Mouse (Mus musculus): ENCODE results near the gene Pdzd2.

Pdzd2 gene

GRCm38 (mm10) chr15:12650236-12650635, 89.5 kb downstream of the Pdzd2 start:
- CTCF ChIA-PET = interaction anchor here in 1 of 4 experiments (0.6 kb wide), 1 partner anchor 57 kb away, joined by 4 read pairs; no protein-coding TSS in a partner anchor

DNA sequence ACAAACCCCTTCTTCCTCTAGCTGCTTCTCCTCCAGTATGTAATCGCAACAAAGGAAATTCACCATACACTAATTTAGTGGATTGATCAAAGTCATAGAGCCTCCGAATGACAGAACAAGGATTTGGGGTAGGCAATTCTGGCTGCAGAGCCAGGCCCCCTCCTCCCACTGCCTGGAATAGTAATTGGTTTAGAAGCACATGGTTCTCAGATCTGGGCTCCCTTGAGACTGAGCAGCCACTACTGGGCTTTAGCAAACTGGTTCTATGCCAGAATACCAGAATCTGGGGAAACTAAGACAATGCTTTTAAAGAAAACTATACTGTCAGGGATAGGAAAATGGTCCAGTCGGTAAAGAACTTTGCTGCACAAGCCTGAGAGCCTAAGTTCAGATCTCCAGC, 90.0 kb downstream of the Pdzd2 start:
- ChIA-PET POLR2A (no interaction called here), CTCF (no interaction called here)

More at GRCm38 (mm10) chr15:12650236-12650635, 89.5 kb downstream of the Pdzd2 start:
- POLR2A ChIA-PET = no interaction called here

GRCm38 (mm10) chr15:12649131-12649530, 90.6 kb downstream of the Pdzd2 start:
- POLR2A ChIA-PET = no interaction called here
- CTCF ChIA-PET = interaction anchor here in 1 of 4 experiments (0.5 kb wide), 1 partner anchor 98 kb away, joined by 12 read pairs; no protein-coding TSS in a partner anchor

GRCm38 (mm10) chr15:12640755-12641154, 99.0 kb downstream of the Pdzd2 start:
- ChIA-PET CTCF (no interaction called here), POLR2A (interaction anchor here in 1 of 4 experiments (0.9 kb wide), 1 partner anchor 20 kb away, joined by 3 read pairs; no protein-coding TSS in a partner anchor)

DNA sequence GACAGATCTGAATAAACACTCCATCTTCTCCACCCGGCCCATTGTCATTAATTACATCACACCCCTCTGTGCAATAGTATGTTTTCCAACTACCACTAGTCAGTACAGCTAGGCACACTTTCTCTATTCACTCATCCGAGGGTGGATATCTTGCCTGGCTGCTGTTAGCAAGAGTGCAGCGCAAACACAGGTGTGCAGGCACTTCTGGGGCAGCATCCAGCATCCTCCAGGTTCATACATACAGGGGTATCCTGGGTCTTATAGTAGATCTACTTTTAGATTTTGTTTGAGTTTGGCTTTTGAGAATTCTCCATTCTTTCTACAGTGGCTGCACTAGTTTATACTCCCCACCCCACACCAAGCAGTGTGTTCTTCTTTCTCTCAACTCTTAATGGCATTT, 99.9 kb downstream of the Pdzd2 start:
- ChIA-PET POLR2A (no interaction called here), CTCF (no interaction called here)

DNA sequence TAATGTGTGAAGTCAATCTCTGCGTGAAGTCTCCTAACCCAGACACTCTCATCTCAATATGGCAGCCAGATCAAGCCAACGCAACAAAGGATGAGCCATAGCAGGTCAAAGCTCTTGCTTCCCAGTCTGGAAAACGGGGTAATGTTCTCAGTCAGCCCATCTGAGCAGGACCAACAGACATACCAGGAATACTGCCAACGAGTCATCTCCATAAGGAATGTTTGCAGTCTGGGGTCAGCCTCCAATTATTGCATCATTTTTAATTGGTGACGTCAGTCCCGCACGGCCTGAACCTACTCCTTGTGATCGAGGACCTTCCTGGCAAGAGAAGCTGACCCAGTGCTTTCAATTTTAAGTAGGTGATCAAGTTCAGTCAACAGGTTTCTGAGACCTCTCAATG, 100.5 kb downstream of the Pdzd2 start:
- POLR2A ChIA-PET = interaction anchor here in 1 of 4 experiments (0.7 kb wide), 1 partner anchor 17 kb away, joined by 3 read pairs; no protein-coding TSS in a partner anchor
- CTCF ChIA-PET = interaction anchor here in 1 of 4 experiments (0.6 kb wide), 1 partner anchor 318 kb away, joined by 3 read pairs; the partner anchor contains the start of genes 1810049J17Rik and Golph3

GRCm38 (mm10) chr15:12638370-12639030, 101.2 kb downstream of the Pdzd2 start:
- CTCF ChIA-PET = interaction anchor here in 1 of 4 experiments (0.6 kb wide), 1 partner anchor 317 kb away, joined by 3 read pairs; the partner anchor contains the start of genes 1810049J17Rik and Golph3
- POLR2A ChIA-PET = interaction anchor here in 2 of 4 experiments (0.5 to 0.7 kb wide), 2 partner anchors 13 to 18 kb away, joined by 3 read pairs; no protein-coding TSS in a partner anchor

DNA sequence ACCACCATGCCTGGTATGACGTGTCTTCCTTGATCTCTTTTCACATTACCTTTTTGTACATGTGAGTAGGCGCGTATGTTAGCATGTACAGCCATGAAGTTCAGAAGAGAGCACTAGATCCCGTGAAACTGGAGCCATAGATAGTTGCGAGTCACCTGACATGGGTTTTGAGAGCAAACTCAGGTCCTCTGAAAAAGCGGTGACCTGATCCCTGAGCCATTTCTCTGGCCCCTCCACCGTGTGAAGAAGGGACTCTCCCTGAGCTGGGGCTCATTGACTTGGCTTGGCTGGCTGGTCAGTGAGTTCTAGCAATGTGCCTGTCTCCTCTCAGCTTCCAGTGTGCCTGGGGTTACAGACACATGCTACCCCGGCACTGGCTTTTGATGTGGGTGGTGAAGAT, 102.2 kb downstream of the Pdzd2 start:
- CTCF ChIA-PET = no interaction called here
- POLR2A ChIA-PET = no interaction called here

GRCm38 (mm10) chr15:12636386-12636785, 103.3 kb downstream of the Pdzd2 start:
- ChIA-PET CTCF (interaction anchor here in 1 of 4 experiments (0.6 kb wide), 1 partner anchor 104 kb away, joined by 6 read pairs; no protein-coding TSS in a partner anchor), POLR2A (no interaction called here)

GRCm38 (mm10) chr15:12634921-12635320, 104.8 kb downstream of the Pdzd2 start:
- POLR2A ChIA-PET = no interaction called here

DNA sequence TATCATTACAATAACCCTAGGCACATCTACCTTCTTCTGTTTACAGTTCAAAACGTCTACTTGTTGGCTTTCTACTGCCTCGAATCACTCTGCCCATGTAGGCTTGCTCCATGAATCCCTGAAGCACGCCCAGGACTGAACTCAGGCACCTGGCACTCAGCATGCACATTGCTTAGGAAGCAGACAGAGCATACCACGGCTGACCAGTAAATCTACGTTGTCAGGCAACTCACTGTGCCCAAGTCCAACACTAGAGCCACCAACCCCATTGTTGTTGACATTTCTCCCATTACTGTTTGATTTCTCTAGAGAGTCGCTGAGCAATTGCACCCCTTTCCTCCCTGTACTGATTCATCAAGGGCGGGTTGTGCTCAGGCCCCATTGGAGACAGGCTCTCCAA, 110.6 kb downstream of the Pdzd2 start:
- POLR2A ChIA-PET = no interaction called here
- CTCF ChIA-PET = no interaction called here

More at GRCm38 (mm10) chr15:12634921-12635320, 104.8 kb downstream of the Pdzd2 start:
- CTCF ChIA-PET = no interaction called here

DNA sequence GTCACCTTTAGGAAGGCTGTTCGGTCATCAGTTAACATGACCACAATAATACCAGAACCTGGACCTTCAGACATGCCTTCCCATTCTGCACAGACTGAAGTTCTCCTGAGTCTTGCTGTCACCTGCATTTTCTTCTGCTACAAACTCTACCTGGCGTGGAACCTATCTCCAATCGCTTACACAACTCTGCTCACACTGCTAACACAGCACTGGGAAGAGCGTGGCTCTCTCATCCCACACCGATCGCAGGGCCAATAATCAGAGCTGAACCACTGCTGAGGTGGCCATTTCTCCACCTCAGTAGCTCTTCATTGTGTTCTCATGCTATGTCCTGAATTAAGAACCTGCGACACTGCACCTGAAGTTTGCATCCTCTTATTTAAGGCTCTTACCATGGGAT, 111.3 kb downstream of the Pdzd2 start:
- CTCF ChIA-PET = no interaction called here
- POLR2A ChIA-PET = no interaction called here

- POLR2A ChIA-PET = no interaction called here
Observed at GRCm38 (mm10) chr15:12626930-12627329, 112.8 kb downstream of the Pdzd2 start.

GRCm38 (mm10) chr15:12626166-12626565, 113.6 kb downstream of the Pdzd2 start:
- CTCF ChIA-PET = interaction anchor here in 2 of 4 experiments (0.7 to 0.8 kb wide), 2 partner anchors 40 to 175 kb away, joined by 3 to 5 read pairs; no protein-coding TSS in a partner anchor
- POLR2A ChIA-PET = interaction anchor here in 1 of 4 experiments (0.6 kb wide), 1 partner anchor 12 kb away, joined by 3 read pairs; no protein-coding TSS in a partner anchor

More at GRCm38 (mm10) chr15:12626930-12627329, 112.8 kb downstream of the Pdzd2 start:
- CTCF ChIA-PET = no interaction called here

- ChIA-PET POLR2A (interaction anchor here in 1 of 4 experiments (0.6 kb wide), 1 partner anchor 13 kb away, joined by 3 read pairs; no protein-coding TSS in a partner anchor), CTCF (interaction anchor here in 2 of 4 experiments (0.7 to 0.8 kb wide), 2 partner anchors 39 to 174 kb away, joined by 3 to 5 read pairs; no protein-coding TSS in a partner anchor)
Observed at GRCm38 (mm10) chr15:12625524-12625923, 114.2 kb downstream of the Pdzd2 start.

GRCm38 (mm10) chr15:12623521-12623920, 116.2 kb downstream of the Pdzd2 start:
- ChIA-PET POLR2A (interaction anchor here in 1 of 4 experiments (0.9 kb wide), 1 partner anchor 37 kb away, joined by 3 read pairs; no protein-coding TSS in a partner anchor), CTCF (interaction anchor here in 3 of 4 experiments (0.9 to 3.2 kb wide), 5 partner anchors 37 to 252 kb away, joined by 3 to 16 read pairs (median 4); no protein-coding TSS in a partner anchor)

DNA sequence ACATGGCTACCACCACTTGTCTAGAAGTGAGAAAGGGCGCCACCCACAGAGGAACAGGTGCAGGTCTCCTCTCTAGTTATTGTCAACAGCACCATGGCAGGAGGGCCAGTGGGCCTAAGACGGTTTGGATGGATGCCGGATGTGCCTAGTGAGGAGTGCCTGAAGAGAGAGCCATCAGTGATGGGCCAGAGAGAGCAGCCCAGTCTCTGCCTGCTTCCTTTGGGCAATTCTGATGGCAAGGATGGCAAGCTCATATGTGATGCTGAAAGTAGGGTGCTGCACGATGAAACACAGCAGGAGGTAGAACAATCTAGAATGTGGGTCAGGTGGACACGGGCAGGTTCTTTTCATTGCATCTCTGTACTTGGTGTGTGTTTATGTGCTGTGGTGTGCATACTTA, 117.0 kb downstream of the Pdzd2 start:
- CTCF ChIA-PET = interaction anchor here in 3 of 4 experiments (1.0 to 3.2 kb wide), 4 partner anchors 36 to 252 kb away, joined by 4 to 16 read pairs (median 10); no protein-coding TSS in a partner anchor
- POLR2A ChIA-PET = interaction anchor here in 1 of 4 experiments (0.6 kb wide), 1 partner anchor 41 kb away, joined by 4 read pairs; no protein-coding TSS in a partner anchor

DNA sequence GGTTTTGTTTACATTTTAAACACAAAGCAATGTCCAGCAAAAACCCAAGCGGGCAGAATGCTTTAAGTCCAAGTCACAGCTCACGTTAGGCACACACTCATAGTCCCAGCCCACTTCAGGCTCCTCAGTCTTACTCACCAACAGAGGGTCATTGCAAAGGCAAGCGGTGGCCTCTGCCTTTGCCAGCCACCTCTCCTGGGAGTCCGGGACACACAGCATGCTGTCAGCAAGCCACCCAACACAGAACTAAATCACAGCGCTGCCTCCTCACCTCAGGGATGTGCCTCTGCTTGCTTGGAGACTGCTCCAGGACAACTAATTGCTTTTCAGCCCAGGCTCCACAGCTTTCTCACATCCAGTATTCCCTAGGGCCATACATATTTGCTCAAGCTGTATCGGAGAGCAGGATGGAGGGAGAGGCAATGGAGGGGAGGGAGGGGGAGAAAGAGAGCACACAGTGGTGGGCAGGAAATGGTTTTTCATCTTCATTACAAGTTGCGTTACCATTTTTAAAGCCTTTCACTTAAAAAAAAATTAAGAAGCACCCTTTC, 117.6 kb downstream of the Pdzd2 start:
- POLR2A ChIA-PET = interaction anchor here in 1 of 4 experiments (0.6 to 0.7 kb wide), 2 partner anchors 42 to 314 kb away, joined by 3 to 4 read pairs; no protein-coding TSS in a partner anchor
- CTCF ChIA-PET = interaction anchor here in 3 of 4 experiments (1.6 to 3.2 kb wide), 3 partner anchors 36 kb away, joined by 4 to 16 read pairs (median 15); no protein-coding TSS in a partner anchor

GRCm38 (mm10) chr15:12619273-12619672, 120.5 kb downstream of the Pdzd2 start:
- CTCF ChIA-PET = no interaction called here

More at GRCm38 (mm10) chr15:12619273-12619672, 120.5 kb downstream of the Pdzd2 start:
- POLR2A ChIA-PET = no interaction called here
